Mouse (Mus musculus) liver, embryonic 12.5 days (tissue): ENCODE data around the gene Cabp1. TPM values are rescaled to one million over a fixed set of nuclear protein-coding genes. Genes with fewer than 3 reads are reported as not detected.
"Not testable (repeated sequence)": the region's sequence is repeated elsewhere in the genome, so short reads cannot be mapped to it uniquely, and the experiment has no call there.

ENCODE experiments used
- ATAC-seq: fragments of 200-750 bp; cut with Nextera tagmentation; 2 replicates; pipeline ENCODE4 v1.8.0; 2017; ENCODE audit warnings: moderate number of reproducible peaks, mild to moderate bottlenecking, moderate library complexity
- H3K27ac ChIP-seq: fragments of 300-500 bp; sonication (generic); 2 replicates; pipeline ENCODE4 v1.5.1; 2016; ENCODE audit warnings: mild to moderate bottlenecking
- H3K27me3 ChIP-seq: fragments of 300-500 bp; sonication (generic); replicated peaks from 2 replicates; pipeline ENCODE4 v1.6.1; 2016; ENCODE audit warnings: mild to moderate bottlenecking, moderate library complexity
- H3K36me3 ChIP-seq: fragments of 300-500 bp; sonication (generic); 2 replicates; pipeline ENCODE4 v1.6.1; 2016; ENCODE audit warnings: mild to moderate bottlenecking, moderate library complexity
- H3K4me1 ChIP-seq: fragments of 300-500 bp; sonication (generic); 2 replicates; pipeline ENCODE4 v1.6.1; 2016
- H3K4me2 ChIP-seq: fragments of 300-500 bp; sonication (generic); 2 replicates; pipeline ENCODE4 v1.6.1; 2016; ENCODE audit warnings: mild to moderate bottlenecking, moderate library complexity
- H3K4me3 ChIP-seq: fragments of 300-500 bp; sonication (generic); 2 replicates; pipeline ENCODE4 v1.5.1; 2016; ENCODE audit warnings: mild to moderate bottlenecking, moderate library complexity
- H3K9ac ChIP-seq: fragments of 300-500 bp; sonication (generic); 2 replicates; pipeline ENCODE4 v1.6.1; 2016; ENCODE audit warnings: mild to moderate bottlenecking, moderate library complexity
- H3K9me3 ChIP-seq: fragments of 300-500 bp; sonication (generic); replicated peaks from 2 replicates; pipeline ENCODE4 v1.6.1; 2016; ENCODE audit warnings: mild to moderate bottlenecking, moderate library complexity
- WGBS: fragments of 180-500 bp; shearing (Covaris S2); methylation state at CpG from one replicate; pipeline ENCODE4 v1.1.7; 2016; ENCODE audit not compliant: insufficient replicate concordance; 5-methylcytosine and 5-hydroxymethylcytosine counted together
- polyA plus RNA-seq: library from polyadenylated mRNA; unstranded; fragments of >200 nt; fragmentation: Nextera tagmentation; extraction: Ambion mirVana; gene quantifications from 2 replicates; pipeline ENCODE4 v1.2.1, GENCODE M21; 2016

The Cabp1 gene
- polyA plus RNA-seq, 1 experiment from 2014 or later, result 0.36 TPM

GRCm38 (mm10) chr5:115156401-115156800, 37.8 kb downstream of the Cabp1 start:
- H3K27me3 ChIP-seq, result no peaks in the 10 kb centered on the region
- peak overlapping the region; percentile 92 for H3K4me3 ChIP-seq
- peak overlapping the region; percentile 99 for H3K4me2 ChIP-seq
- peaks cover 83% of the 10 kb centered on the region for H3K4me1 ChIP-seq
- ATAC-seq, result no peak
- H3K9ac ChIP-seq, result peak overlapping the region; percentile 94; the same call in 1 of the 2 replicates
- H3K9me3 ChIP-seq, result no peaks in the 10 kb centered on the region
- peaks cover 23% of the 10 kb centered on the region; the same call in 1 of the 2 replicates for H3K36me3 ChIP-seq
- H3K27ac ChIP-seq, result peak overlapping the region; percentile 68; the same call in 1 of the 2 replicates
- 29% methylated on average over 7 of the region's 7 CpGs for WGBS

- peaks cover 28% of the 10 kb centered on the region for H3K36me3 ChIP-seq
- no peaks in the 10 kb centered on the region for H3K27me3 ChIP-seq
- H3K27ac ChIP-seq, result peak overlapping the region; percentile 68
- WGBS, result 11% methylated on average over 5 of the region's 5 CpGs
- peak overlapping the region; percentile 99 for H3K4me2 ChIP-seq
- no peak for ATAC-seq
- peaks cover 77% of the 10 kb centered on the region for H3K4me1 ChIP-seq
- peak overlapping the region; percentile 92 for H3K4me3 ChIP-seq
- H3K9ac ChIP-seq, result peak overlapping the region; percentile 94
- no peaks in the 10 kb centered on the region for H3K9me3 ChIP-seq
Measured at GRCm38 (mm10) chr5:115155831-115156230, 38.4 kb downstream of the Cabp1 start.

DNA sequence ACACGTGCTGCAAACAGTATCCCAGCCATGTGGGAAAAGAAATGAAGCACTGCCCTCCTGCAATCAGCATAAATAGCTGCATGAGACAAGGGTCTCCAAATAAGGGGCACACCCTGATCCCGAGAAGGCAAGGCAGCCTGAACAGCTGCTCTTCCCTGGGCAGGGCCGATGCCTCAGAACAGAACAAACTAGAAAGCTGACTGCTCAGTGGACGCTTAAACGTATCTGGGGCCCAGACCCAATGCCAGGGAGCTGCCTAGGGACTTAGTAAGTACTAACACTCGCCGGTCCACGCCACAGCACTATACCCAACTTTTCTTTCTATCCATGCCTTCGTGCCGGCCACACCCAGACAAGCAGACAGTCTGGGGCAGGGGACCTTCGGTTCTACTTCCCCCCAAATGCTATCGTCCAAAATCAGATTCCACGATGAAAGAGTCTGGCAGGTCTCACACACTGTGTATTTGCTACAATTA, 39.0 kb downstream of the Cabp1 start:
- Histone ChIP-seq H3K4me1 (peaks cover 71% of the 10 kb centered on the region), H3K9me3 (no peaks in the 10 kb centered on the region), H3K4me2 (peak overlapping the region; percentile 99), H3K27me3 (no peaks in the 10 kb centered on the region), H3K9ac (peak overlapping the region; percentile 94), H3K4me3 (peak overlapping the region; percentile 92), H3K36me3 (peaks cover 35% of the 10 kb centered on the region), H3K27ac (peak overlapping the region; percentile 68)
- 25% methylated on average over 13 of the region's 13 CpGs for WGBS
- no peak for ATAC-seq

DNA sequence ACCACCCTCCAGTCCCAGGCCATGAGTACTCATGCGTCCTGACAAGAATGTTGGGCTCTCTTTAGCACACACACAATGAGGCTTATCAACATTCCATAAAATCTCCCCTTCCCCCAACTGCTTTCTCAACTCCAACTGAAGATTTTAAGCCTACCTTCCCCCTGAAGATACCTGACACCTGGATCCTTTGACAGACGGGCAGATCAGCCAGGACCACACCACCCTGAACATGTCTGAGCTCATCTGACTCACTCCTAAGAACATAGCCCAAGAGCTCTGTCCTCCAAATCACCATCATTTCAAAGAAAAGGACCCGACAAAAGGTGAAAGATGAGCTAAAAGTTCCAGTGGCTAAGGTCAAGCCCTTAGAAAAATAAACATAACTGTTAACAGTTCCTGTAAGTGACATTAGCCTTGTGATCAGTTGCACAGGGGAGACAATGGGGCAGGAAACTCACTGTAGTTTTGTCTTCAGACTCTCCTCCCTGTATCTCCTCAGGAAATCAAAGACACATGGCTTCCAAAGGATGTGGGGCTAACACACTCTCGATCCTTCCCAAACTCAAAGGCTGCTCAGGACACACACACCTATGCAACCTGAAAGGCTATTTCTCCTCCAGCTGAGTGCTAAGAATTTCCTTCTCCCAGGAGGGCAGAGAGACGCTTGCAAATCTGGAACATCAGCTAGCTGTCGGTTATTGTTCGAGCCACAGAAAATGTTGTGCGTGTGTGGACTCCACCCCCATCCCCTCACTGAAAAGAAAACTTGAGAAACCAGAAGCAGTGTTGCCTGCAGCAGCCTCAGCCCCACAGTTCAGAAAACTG, 41.8 kb downstream of the Cabp1 start:
- Histone ChIP-seq H3K4me3 (no peak overlapping the region), H3K36me3 (peaks cover 61% of the 10 kb centered on the region), H3K4me2 (no peak overlapping the region), H3K4me1 (peaks cover 54% of the 10 kb centered on the region), H3K27me3 (no peaks in the 10 kb centered on the region), H3K9me3 (no peaks in the 10 kb centered on the region), H3K27ac (no peak overlapping the region), H3K9ac (no peak overlapping the region)
- WGBS, result 54% methylated on average over 8 of the region's 8 CpGs
- ATAC-seq, result no peak

DNA sequence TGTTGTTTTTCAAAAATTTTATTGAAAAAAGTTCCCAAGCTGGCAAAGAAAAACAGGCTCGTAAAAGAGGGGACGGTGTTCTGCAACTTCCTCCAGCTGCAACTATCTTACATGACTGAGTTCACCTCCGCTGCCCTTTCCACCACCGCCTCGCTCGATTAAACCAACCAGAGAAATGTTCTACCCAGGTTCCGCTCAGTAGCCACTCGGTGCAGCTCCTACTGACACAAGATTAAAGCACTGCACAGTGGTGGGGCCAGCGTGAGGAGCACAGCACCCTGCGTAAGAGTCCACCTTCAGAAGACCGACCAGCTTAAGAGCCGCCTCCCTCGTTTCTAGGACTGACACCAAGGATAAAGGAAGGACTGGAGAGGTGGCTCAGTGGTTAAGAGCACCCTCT, 42.7 kb downstream of the Cabp1 start:
- Histone ChIP-seq H3K36me3 (peaks cover 70% of the 10 kb centered on the region), H3K4me2 (no peak overlapping the region), H3K4me3 (no peak overlapping the region), H3K27me3 (no peaks in the 10 kb centered on the region), H3K4me1 (peaks cover 45% of the 10 kb centered on the region), H3K9me3 (no peaks in the 10 kb centered on the region), H3K9ac (no peak overlapping the region), H3K27ac (no peak overlapping the region)
- ATAC-seq, result no peak
- WGBS, result 75% methylated on average over 13 of the region's 13 CpGs

- H3K36me3 ChIP-seq, result peaks cover 75% of the 10 kb centered on the region
- peaks cover 40% of the 10 kb centered on the region for H3K4me1 ChIP-seq
- no peak overlapping the region for H3K4me3 ChIP-seq
- no peak overlapping the region for H3K9ac ChIP-seq
- no peak overlapping the region for H3K4me2 ChIP-seq
- WGBS, result 82% methylated on average over 5 of the region's 5 CpGs
- no peak for ATAC-seq
- no peak overlapping the region for H3K27ac ChIP-seq
- H3K27me3 ChIP-seq, result no peaks in the 10 kb centered on the region
- H3K9me3 ChIP-seq, result no peaks in the 10 kb centered on the region
Measured at GRCm38 (mm10) chr5:115150991-115151390, 43.2 kb downstream of the Cabp1 start.

GRCm38 (mm10) chr5:115149675-115150459, 44.3 kb downstream of the Cabp1 start:
- Histone ChIP-seq H3K27ac (no peak overlapping the region), H3K4me1 (peaks cover 29% of the 10 kb centered on the region), H3K27me3 (no peaks in the 10 kb centered on the region), H3K9ac (no peak overlapping the region), H3K36me3 (peaks cover 86% of the 10 kb centered on the region), H3K9me3 (no peaks in the 10 kb centered on the region), H3K4me2 (no peak overlapping the region), H3K4me3 (no peak overlapping the region)
- no peak for ATAC-seq
- 82% methylated on average over 14 of the region's 14 CpGs for WGBS

- not testable (repeated sequence) for H3K9me3 ChIP-seq, ATAC-seq, H3K4me3 ChIP-seq, H3K27me3 ChIP-seq, H3K27ac ChIP-seq, H3K4me2 ChIP-seq, H3K9ac ChIP-seq
- H3K36me3 ChIP-seq, result peaks cover 93% of the 10 kb centered on the region
- WGBS, result no CpG with 5 or more reads among the region's 1 CpGs
- peaks cover 19% of the 10 kb centered on the region for H3K4me1 ChIP-seq
Measured at GRCm38 (mm10) chr5:115148872-115149271, 45.3 kb downstream of the Cabp1 start.

GRCm38 (mm10) chr5:115148378-115148777, 45.8 kb downstream of the Cabp1 start:
- Histone ChIP-seq H3K27ac (no peak overlapping the region), H3K4me1 (peaks cover 14% of the 10 kb centered on the region), H3K27me3 (no peaks in the 10 kb centered on the region), H3K36me3 (peaks cover 90% of the 10 kb centered on the region), H3K4me3 (no peak overlapping the region), H3K4me2 (no peak overlapping the region), H3K9ac (no peak overlapping the region), H3K9me3 (no peaks in the 10 kb centered on the region)
- 88% methylated on average over 8 of the region's 8 CpGs for WGBS
- ATAC-seq, result no peak

DNA sequence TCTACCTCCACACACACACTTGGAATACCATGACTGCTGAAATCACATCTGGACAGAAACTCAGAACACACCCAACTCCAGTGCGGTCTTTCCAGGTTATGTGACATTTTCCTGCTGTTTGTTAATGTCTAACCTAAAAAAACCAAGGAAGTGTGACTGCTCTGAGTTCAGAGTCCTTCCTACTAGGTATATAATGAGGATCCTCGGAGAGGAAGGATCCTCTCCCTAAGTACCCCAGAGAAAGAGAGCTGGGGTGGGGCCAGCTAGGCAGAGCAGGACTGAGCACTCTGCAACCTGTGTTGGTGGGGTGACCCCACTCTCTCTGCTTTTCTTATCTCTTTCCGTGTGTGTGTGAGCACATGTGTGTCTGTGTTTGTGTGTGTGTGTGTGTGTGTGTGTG, 46.8 kb downstream of the Cabp1 start:
- ATAC-seq, result no peak
- Histone ChIP-seq H3K9ac (no peak overlapping the region), H3K4me3 (no peak overlapping the region), H3K4me2 (no peak overlapping the region), H3K27ac (no peak overlapping the region), H3K27me3 (no peaks in the 10 kb centered on the region), H3K9me3 (no peaks in the 10 kb centered on the region), H3K4me1 (peaks cover 4% of the 10 kb centered on the region), H3K36me3 (peaks cover 81% of the 10 kb centered on the region)
- whole genome bisulfite sequencing, result 68% methylated on average over 3 of the region's 3 CpGs

GRCm38 (mm10) chr5:115146747-115147130, 47.4 kb downstream of the Cabp1 start:
- Histone ChIP-seq H3K36me3 (peaks cover 76% of the 10 kb centered on the region), H3K4me2 (no peak overlapping the region), H3K27ac (no peak overlapping the region), H3K4me3 (no peak overlapping the region), H3K27me3 (no peaks in the 10 kb centered on the region), H3K4me1 (no peaks in the 10 kb centered on the region), H3K9me3 (no peaks in the 10 kb centered on the region), H3K9ac (no peak overlapping the region)
- no peak for ATAC-seq
